Mouse (Mus musculus): ENCODE measurements around the gene Cuedc2. TPM values are rescaled to one million over a fixed set of nuclear protein-coding genes. Genes with fewer than 3 reads are reported as not detected.
A peak's percentile ranks its signal among the peaks of the same experiment; 100 is the strongest.

The Cuedc2 gene
- polyA plus RNA-seq, 1 experiment from 2014 or later = 347 TPM

GRCm38 (mm10) chr19:46326019-46326755, 12.3 kb downstream of the Cuedc2 start:
- peak overlapping the region; percentile 97 for H3K4me2 ChIP-seq
- 2% methylated on average over 24 of the region's 29 CpGs for WGBS
- H3K36me3 ChIP-seq = peaks cover 6% of the 10 kb centered on the region
- H3K4me1 ChIP-seq (replicated peaks) = peaks cover 75% of the 10 kb centered on the region
- H3K9me3 ChIP-seq = no peaks in the 10 kb centered on the region
- peak overlapping the region; percentile 67 for H3K9ac ChIP-seq
- peak; percentile 1; the same call in 1 of the 2 replicates for ATAC-seq (ENCODE audit: low FRiP score, low read depth)
- H3K4me3 ChIP-seq = peak overlapping the region; percentile 57
- H3K27ac ChIP-seq (replicated peaks) = peak overlapping the region; percentile 97
- 0 out of 2 replicates have a peak, but pooled peaks cover 2% of the 10 kb centered on the region for H3K27me3 ChIP-seq

- peak overlapping the region; percentile 57 for H3K4me3 ChIP-seq
- 0 out of 2 replicates have a peak, but pooled peaks cover 6% of the 10 kb centered on the region for H3K27me3 ChIP-seq
- 75% methylated on average over 5 of the region's 5 CpGs for WGBS
- no peak for ATAC-seq (ENCODE audit: low FRiP score, low read depth)
- no peak overlapping the region for H3K27ac ChIP-seq (replicated peaks)
- no peaks in the 10 kb centered on the region for H3K9me3 ChIP-seq
- peaks cover 80% of the 10 kb centered on the region for H3K4me1 ChIP-seq (replicated peaks)
- peak overlapping the region; percentile 16; the same call in 1 of the 2 replicates for H3K9ac ChIP-seq
- peak overlapping the region; percentile 97 for H3K4me2 ChIP-seq
- H3K36me3 ChIP-seq = no peaks in the 10 kb centered on the region
These were observed 13.6 kb downstream of the Cuedc2 start for GRCm38 (mm10) chr19:46324918-46325317.

- H3K4me1 ChIP-seq (replicated peaks) = peaks cover 80% of the 10 kb centered on the region
- H3K27me3 ChIP-seq = 0 out of 2 replicates have a peak, but pooled peaks cover 9% of the 10 kb centered on the region
- WGBS = 76% methylated on average over 11 of the region's 11 CpGs
- no peak overlapping the region for H3K27ac ChIP-seq (replicated peaks)
- H3K9me3 ChIP-seq = no peaks in the 10 kb centered on the region
- ATAC-seq (ENCODE audit: low FRiP score, low read depth) = no peak
- peak overlapping the region; percentile 97 for H3K4me2 ChIP-seq
- H3K36me3 ChIP-seq = no peaks in the 10 kb centered on the region
- no peak overlapping the region; the same call in 1 of the 2 replicates for H3K4me3 ChIP-seq
- H3K9ac ChIP-seq = 0 out of 2 replicates have a peak overlapping the region, but pooled peaks have one; percentile 16
These were observed 14.1 kb downstream of the Cuedc2 start for GRCm38 (mm10) chr19:46324366-46324765.

- ATAC-seq (ENCODE audit: low FRiP score, low read depth) = no peak
- Histone ChIP-seq H3K4me3 (no peak overlapping the region), H3K27ac (replicated peaks) (no peak overlapping the region), H3K27me3 (0 out of 2 replicates have a peak, but pooled peaks cover 9% of the 10 kb centered on the region), H3K4me2 (0 out of 2 replicates have a peak overlapping the region, but pooled peaks have one; percentile 97), H3K9ac (0 out of 2 replicates have a peak overlapping the region, but pooled peaks have one; percentile 2), H3K4me1 (replicated peaks) (peaks cover 81% of the 10 kb centered on the region), H3K36me3 (no peaks in the 10 kb centered on the region), H3K9me3 (no peaks in the 10 kb centered on the region)
- 77% methylated on average over 5 of the region's 5 CpGs for WGBS
These were observed 14.8 kb downstream of the Cuedc2 start for GRCm38 (mm10) chr19:46323716-46324115.

- Histone ChIP-seq H3K4me1 (replicated peaks) (peaks cover 87% of the 10 kb centered on the region), H3K4me2 (0 out of 2 replicates have a peak overlapping the region, but pooled peaks have one; percentile 43), H3K9ac (no peak overlapping the region), H3K4me3 (no peak overlapping the region), H3K27ac (replicated peaks) (no peak overlapping the region), H3K36me3 (no peaks in the 10 kb centered on the region), H3K9me3 (no peaks in the 10 kb centered on the region), H3K27me3 (0 out of 2 replicates have a peak, but pooled peaks cover 9% of the 10 kb centered on the region)
- 82% methylated on average over 13 of the region's 13 CpGs for WGBS
- no peak for ATAC-seq (ENCODE audit: low FRiP score, low read depth)
These were observed 15.4 kb downstream of the Cuedc2 start for GRCm38 (mm10) chr19:46322996-46323572.

- Histone ChIP-seq H3K4me3 (no peak overlapping the region), H3K4me2 (peak overlapping the region; percentile 43; the same call in 1 of the 2 replicates), H3K9ac (peak overlapping the region; percentile 30), H3K27ac (replicated peaks) (peak overlapping the region; percentile 69), H3K36me3 (no peaks in the 10 kb centered on the region), H3K27me3 (0 out of 2 replicates have a peak, but pooled peaks cover 9% of the 10 kb centered on the region), H3K9me3 (no peaks in the 10 kb centered on the region), H3K4me1 (replicated peaks) (peaks cover 87% of the 10 kb centered on the region)
- ATAC-seq (ENCODE audit: low FRiP score, low read depth) = no peak
- WGBS = 51% methylated on average over 11 of the region's 11 CpGs
These were observed 16.1 kb downstream of the Cuedc2 start for GRCm38 (mm10) chr19:46322144-46322995.

- peak; percentile 19; the same call in 1 of the 2 replicates for ATAC-seq (ENCODE audit: low FRiP score, low read depth)
- Histone ChIP-seq H3K36me3 (no peaks in the 10 kb centered on the region), H3K27ac (replicated peaks) (peak overlapping the region; percentile 69), H3K27me3 (peaks cover 15% of the 10 kb centered on the region; the same call in 1 of the 2 replicates), H3K4me1 (replicated peaks) (peaks cover 90% of the 10 kb centered on the region), H3K4me2 (peak overlapping the region; percentile 43), H3K9ac (peak overlapping the region; percentile 30; the same call in 1 of the 2 replicates), H3K4me3 (no peak overlapping the region), H3K9me3 (no peaks in the 10 kb centered on the region)
- 13% methylated on average over 6 of the region's 6 CpGs for WGBS
These were observed 17.2 kb downstream of the Cuedc2 start for GRCm38 (mm10) chr19:46321101-46321943.

- Histone ChIP-seq H3K4me3 (no peak overlapping the region), H3K4me1 (replicated peaks) (peaks cover 94% of the 10 kb centered on the region), H3K27ac (replicated peaks) (no peak overlapping the region), H3K4me2 (no peak overlapping the region), H3K27me3 (peaks cover 24% of the 10 kb centered on the region), H3K36me3 (no peaks in the 10 kb centered on the region), H3K9me3 (no peaks in the 10 kb centered on the region), H3K9ac (no peak overlapping the region)
- 83% methylated on average over 8 of the region's 8 CpGs for WGBS
- ATAC-seq (ENCODE audit: low FRiP score, low read depth) = no peak
These were observed 18.3 kb downstream of the Cuedc2 start for GRCm38 (mm10) chr19:46320076-46320785.

- peak; percentile 32; the same call in 1 of the 2 replicates for ATAC-seq (ENCODE audit: low FRiP score, low read depth)
- Histone ChIP-seq H3K36me3 (peaks cover 4% of the 10 kb centered on the region; the same call in 1 of the 2 replicates), H3K27ac (replicated peaks) (peak overlapping the region; percentile 79), H3K9me3 (no peaks in the 10 kb centered on the region), H3K9ac (0 out of 2 replicates have a peak overlapping the region, but pooled peaks have one; percentile 60), H3K27me3 (peaks cover 36% of the 10 kb centered on the region), H3K4me3 (peak overlapping the region; percentile 66), H3K4me2 (peak overlapping the region; percentile 82), H3K4me1 (replicated peaks) (peaks cover 87% of the 10 kb centered on the region)
- 11% methylated on average over 16 of the region's 16 CpGs for WGBS
These were observed 19.7 kb downstream of the Cuedc2 start for GRCm38 (mm10) chr19:46318586-46319378.

All from hindbrain, embryonic 15.5 days (tissue).